Mouse (Mus musculus) hindbrain, embryonic 15.5 days (tissue): ENCODE measurements around the gene Mrm1. TPM values are rescaled to one million over a fixed set of nuclear protein-coding genes. Genes with fewer than 3 reads are reported as not detected.
A peak's percentile ranks its signal among the peaks of the same experiment; 100 is the strongest.

Experiments used
- ATAC-seq: fragments of 200-750 bp; cut with Nextera tagmentation; 2 replicates; pipeline ENCODE4 v1.8.0; 2017; ENCODE audit warnings: low read depth, moderate number of reproducible peaks, moderate TSS enrichment; ENCODE audit not compliant: low FRiP score
- H3K27ac ChIP-seq: fragments of 300-500 bp; sonication (generic); replicated peaks from 2 replicates; pipeline ENCODE4 v1.5.1; 2015; ENCODE audit warnings: mild to moderate bottlenecking, inconsistent platforms
- H3K27me3 ChIP-seq: fragments of 300-500 bp; sonication (generic); 2 replicates; pipeline ENCODE4 v1.6.1; 2015; ENCODE audit warnings: control low read depth, inconsistent platforms
- H3K36me3 ChIP-seq: fragments of 300-500 bp; sonication (generic); 2 replicates; pipeline ENCODE4 v1.6.1; 2015; ENCODE audit warnings: control low read depth, inconsistent platforms
- H3K4me1 ChIP-seq: fragments of 300-500 bp; sonication (generic); replicated peaks from 2 replicates; pipeline ENCODE4 v1.6.1; 2015; ENCODE audit warnings: control low read depth, inconsistent platforms
- H3K4me2 ChIP-seq: fragments of 300-500 bp; sonication (generic); 2 replicates; pipeline ENCODE4 v1.6.1; 2015; ENCODE audit warnings: moderate library complexity, mild to moderate bottlenecking, inconsistent platforms
- H3K4me3 ChIP-seq: fragments of 300-500 bp; sonication (generic); 2 replicates; pipeline ENCODE4 v1.5.1; 2015; ENCODE audit warnings: mild to moderate bottlenecking, inconsistent platforms
- H3K9ac ChIP-seq: fragments of 300-500 bp; sonication (generic); 2 replicates; pipeline ENCODE4 v1.6.1; 2015; ENCODE audit warnings: inconsistent platforms
- H3K9me3 ChIP-seq: fragments of 300-500 bp; sonication (generic); 2 replicates; pipeline ENCODE4 v1.6.1; 2016; ENCODE audit warnings: control low read depth, inconsistent platforms
- WGBS: fragments of 180-500 bp; shearing (Covaris S2); methylation state at CpG from one replicate; pipeline ENCODE4 v1.1.7; 2015; 5-methylcytosine and 5-hydroxymethylcytosine counted together
- polyA plus RNA-seq: library from polyadenylated mRNA; unstranded; fragments of >200 nt; fragmentation: Nextera tagmentation; extraction: Ambion mirVana; gene quantifications from 2 replicates; pipeline ENCODE4 v1.2.1, GENCODE M21; 2015

Gene Mrm1
- polyA plus RNA-seq, 1 experiment from 2014 or later, result 20.0 TPM

DNA sequence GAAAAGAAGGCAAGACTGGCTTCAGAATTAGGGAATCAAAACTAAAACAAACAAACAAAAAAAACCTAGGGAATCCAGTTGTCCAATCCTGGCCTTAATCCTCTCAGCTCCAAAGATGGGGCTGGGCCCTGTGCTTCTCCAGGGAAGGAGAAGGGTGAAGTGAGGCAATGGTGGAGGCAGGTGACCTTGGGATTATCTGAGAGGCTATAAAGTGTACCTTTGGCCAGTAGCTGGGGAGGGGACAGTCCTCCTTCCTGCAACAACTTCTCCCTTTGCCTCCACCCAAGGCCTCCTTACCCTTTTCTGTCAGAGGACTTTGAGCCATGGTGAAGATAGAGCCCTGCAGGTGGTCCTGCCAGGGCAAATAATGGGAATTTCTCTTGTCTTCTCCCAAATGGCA is 8.2 kb upstream of the Mrm1 start:
- H3K27me3 ChIP-seq, result no peaks in the 10 kb centered on the region
- H3K9ac ChIP-seq, result no peak overlapping the region
- peaks cover 27% of the 10 kb centered on the region for H3K4me1 ChIP-seq
- H3K4me2 ChIP-seq, result no peak overlapping the region
- no peak overlapping the region for H3K27ac ChIP-seq
- peaks cover 13% of the 10 kb centered on the region for H3K36me3 ChIP-seq
- H3K4me3 ChIP-seq, result no peak overlapping the region
- no peak for ATAC-seq
- H3K9me3 ChIP-seq, result no peaks in the 10 kb centered on the region

DNA sequence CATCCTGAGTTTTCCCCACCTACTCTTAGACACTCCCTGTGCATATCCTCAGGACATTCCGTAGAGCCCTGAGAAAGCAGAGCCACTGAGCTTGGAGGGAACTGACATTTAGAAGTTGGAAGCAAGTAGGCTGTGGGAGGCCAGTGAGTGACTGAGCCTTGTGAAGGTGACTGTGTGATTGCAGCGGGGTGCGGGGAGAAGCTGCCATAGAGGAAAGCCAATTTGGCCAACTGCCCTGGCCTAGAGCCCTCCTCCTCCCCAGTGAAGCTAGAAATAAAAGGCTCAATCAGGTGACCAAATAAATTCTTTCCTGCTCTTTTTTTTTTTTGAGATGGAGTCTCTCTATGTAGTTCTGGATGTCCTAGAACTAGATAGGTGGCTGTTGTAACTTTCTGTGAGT is 6.9 kb upstream of the Mrm1 start:
- H3K27me3 ChIP-seq, result no peaks in the 10 kb centered on the region
- no peak for ATAC-seq
- WGBS, result 61% methylated on average over 3 of the region's 3 CpGs

DNA sequence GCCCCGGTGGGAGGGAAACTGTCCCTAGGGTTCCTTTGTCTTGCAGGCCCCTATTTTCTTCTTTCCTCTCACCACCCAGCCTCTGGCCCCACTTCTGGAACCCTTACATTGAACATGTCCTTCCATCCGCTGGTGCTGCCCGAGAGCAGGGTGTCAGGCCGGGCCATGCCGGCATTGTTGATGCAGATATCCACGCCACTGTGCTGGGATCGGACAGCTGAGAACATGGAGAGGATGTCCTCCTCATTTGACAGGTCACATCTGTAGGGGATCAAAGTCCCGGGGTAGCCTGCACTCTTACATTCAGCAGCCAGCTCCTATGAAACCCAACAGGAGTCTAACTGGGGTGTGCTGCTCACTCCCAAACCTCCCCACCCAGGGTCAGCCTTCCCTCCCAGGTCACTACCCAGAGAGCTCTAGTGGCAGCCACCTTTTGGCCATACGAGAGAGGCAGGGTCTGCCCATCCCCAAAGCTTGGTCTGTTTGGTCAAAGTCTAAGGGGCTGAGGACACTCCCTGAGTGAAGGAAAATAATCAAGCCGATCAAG is 6.0 kb upstream of the Mrm1 start:
- H3K36me3 ChIP-seq, result peaks cover 4% of the 10 kb centered on the region; the same call in 1 of the 2 replicates
- H3K4me1 ChIP-seq, result peaks cover 27% of the 10 kb centered on the region
- no peaks in the 10 kb centered on the region for H3K9me3 ChIP-seq
- WGBS, result 89% methylated on average over 10 of the region's 10 CpGs
- no peak overlapping the region for H3K9ac ChIP-seq
- ATAC-seq, result no peak
- H3K27me3 ChIP-seq, result no peaks in the 10 kb centered on the region
- no peak overlapping the region for H3K27ac ChIP-seq
- no peak overlapping the region for H3K4me3 ChIP-seq
- H3K4me2 ChIP-seq, result no peak overlapping the region

More for the DNA sequence above, 6.9 kb upstream of the Mrm1 start:
- Histone ChIP-seq H3K4me3 (no peak overlapping the region), H3K27ac (no peak overlapping the region), H3K9ac (no peak overlapping the region), H3K4me2 (no peak overlapping the region), H3K4me1 (peaks cover 27% of the 10 kb centered on the region), H3K9me3 (no peaks in the 10 kb centered on the region), H3K36me3 (peaks cover 4% of the 10 kb centered on the region; the same call in 1 of the 2 replicates)

DNA sequence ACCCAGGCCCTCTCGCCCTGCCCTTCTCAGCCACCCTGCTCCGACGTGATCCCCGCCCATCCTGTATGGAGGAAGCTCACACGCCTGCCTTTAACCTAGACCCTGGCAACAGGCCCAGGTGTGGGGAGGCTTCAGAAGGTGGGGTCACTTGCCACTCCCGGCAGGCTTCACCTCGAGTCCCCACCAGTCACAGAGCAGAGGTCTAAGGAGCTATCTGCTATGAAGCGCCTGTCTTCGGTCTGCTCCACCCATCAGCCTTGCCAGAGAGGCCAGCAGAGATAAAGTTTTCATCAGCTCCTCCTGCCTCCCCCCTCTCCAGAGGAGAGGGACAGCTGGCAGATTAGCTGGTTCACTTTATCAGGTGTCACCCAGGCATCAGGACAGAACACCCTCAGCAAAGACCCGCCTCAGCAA is 4.2 kb upstream of the Mrm1 start:
- H3K9me3 ChIP-seq, result no peaks in the 10 kb centered on the region
- no peak for ATAC-seq
- WGBS, result 77% methylated on average over 10 of the region's 10 CpGs
- no peaks in the 10 kb centered on the region for H3K27me3 ChIP-seq
- no peak overlapping the region for H3K9ac ChIP-seq
- H3K27ac ChIP-seq, result no peak overlapping the region
- H3K4me3 ChIP-seq, result no peak overlapping the region
- no peaks in the 10 kb centered on the region for H3K36me3 ChIP-seq
- H3K4me2 ChIP-seq, result no peak overlapping the region
- peaks cover 30% of the 10 kb centered on the region for H3K4me1 ChIP-seq

DNA sequence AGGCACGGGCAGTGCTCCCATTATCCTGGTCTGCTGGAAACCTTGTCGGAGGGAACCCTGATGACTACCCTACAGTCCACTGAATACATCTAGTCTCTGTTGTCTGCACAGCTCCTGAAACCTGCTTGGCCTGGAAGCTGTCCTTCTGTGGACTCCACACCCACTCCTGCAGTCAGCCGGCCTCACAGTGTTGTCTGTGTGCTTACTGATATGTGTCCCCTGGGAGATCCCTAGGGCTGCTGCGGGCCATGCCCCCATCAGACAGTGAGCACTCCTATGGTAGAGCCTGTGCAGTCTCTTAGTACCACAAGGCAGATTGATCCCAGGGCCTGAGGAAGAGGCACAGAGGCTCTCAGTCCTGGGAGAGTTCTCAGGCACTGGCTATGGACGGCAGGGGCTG is 3.2 kb upstream of the Mrm1 start:
- H3K27ac ChIP-seq, result no peak overlapping the region
- H3K36me3 ChIP-seq, result no peaks in the 10 kb centered on the region
- H3K4me3 ChIP-seq, result no peak overlapping the region
- no peaks in the 10 kb centered on the region for H3K9me3 ChIP-seq
- no peaks in the 10 kb centered on the region for H3K27me3 ChIP-seq
- H3K4me1 ChIP-seq, result peaks cover 24% of the 10 kb centered on the region
- 81% methylated on average over 5 of the region's 5 CpGs for WGBS
- ATAC-seq, result no peak
- no peak overlapping the region for H3K4me2 ChIP-seq
- H3K9ac ChIP-seq, result no peak overlapping the region

DNA sequence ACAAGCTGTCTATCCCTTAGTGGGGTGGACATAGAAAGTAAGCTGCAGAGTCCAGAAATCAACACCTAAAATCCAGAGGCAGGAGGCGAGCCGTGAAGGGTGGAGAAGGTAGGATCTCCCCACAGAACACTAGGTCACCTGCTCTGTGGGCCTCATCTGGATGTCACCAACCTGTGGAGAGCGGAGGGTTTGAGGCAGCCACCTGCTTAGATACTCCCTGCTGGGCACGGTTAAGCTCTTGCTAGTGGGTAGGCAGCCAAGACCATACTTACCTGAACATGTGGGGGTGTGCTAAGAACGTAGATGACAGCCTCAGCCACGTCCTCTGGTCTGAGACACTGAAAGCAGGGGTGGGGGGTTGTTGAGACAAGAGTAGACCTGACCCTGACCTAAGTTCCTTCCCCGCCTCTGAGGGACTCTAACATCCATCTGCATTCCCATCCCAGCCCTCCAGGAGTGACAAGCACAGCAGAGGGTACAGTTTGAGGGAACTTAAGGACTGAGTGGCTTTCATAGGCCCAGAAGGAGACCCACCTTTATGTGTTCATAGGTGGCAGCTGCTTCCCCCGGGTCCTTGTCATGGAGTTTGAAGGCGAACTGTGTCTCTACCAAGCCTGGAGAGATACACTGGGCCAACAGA is 1.9 kb upstream of the Mrm1 start:
- Histone ChIP-seq H3K9ac (no peak overlapping the region), H3K9me3 (no peaks in the 10 kb centered on the region), H3K4me1 (peaks cover 20% of the 10 kb centered on the region), H3K27me3 (no peaks in the 10 kb centered on the region), H3K4me2 (no peak overlapping the region), H3K36me3 (no peaks in the 10 kb centered on the region), H3K27ac (no peak overlapping the region), H3K4me3 (no peak overlapping the region)
- no peak for ATAC-seq
- 89% methylated on average over 9 of the region's 9 CpGs for WGBS

DNA sequence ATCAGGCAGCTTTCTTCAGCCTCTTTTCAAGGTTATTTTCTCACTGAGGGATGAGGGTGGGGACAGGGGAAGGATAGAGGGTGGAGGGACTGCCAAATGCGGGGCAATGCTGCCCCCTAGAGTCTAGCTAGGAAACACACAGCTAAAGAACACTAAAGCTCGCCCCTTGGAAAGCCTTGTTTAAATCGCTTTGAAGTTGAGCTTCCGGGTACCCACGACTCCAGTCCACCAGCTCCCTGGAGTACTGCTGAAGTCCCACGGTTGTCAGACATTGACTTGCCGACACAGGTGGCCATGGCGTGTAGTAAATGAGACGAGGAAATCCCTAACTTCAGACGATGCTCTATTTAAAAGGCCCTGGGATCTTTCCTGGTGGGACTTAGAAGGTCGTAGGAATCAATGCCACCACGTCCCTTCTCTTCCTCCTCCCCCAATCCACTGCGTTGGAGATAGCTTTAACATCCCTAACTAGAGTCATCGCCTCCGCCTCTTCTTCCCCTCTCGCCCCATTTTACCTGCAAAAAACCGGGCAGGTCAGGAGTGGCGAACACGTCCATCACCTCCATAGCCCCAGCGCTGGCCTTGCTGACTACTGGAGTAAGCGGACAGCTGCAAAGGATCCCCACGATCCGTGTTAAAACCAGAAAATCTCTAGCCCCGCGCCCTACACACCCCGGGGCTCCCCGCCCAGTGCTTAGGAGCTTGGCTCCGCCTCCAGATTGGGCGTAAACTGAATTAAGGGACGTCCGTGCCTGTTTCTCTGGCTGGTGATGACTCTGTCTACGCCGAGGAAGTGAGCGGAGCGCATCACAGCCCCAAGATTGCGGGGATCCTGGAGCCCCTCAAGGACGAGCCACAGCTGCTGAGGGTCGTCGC is 992 bp downstream of the Mrm1 start:
- whole genome bisulfite sequencing, result under 1% methylated on average over 39 of the region's 39 CpGs
- Histone ChIP-seq H3K4me1 (peaks cover 16% of the 10 kb centered on the region), H3K4me2 (peak overlapping the region; percentile 95), H3K4me3 (peak overlapping the region; percentile 76), H3K9ac (peak overlapping the region; percentile 76), H3K27me3 (no peaks in the 10 kb centered on the region), H3K36me3 (no peaks in the 10 kb centered on the region), H3K27ac (peak overlapping the region; percentile 76), H3K9me3 (no peaks in the 10 kb centered on the region)
- ATAC-seq, result peak; percentile 47

DNA sequence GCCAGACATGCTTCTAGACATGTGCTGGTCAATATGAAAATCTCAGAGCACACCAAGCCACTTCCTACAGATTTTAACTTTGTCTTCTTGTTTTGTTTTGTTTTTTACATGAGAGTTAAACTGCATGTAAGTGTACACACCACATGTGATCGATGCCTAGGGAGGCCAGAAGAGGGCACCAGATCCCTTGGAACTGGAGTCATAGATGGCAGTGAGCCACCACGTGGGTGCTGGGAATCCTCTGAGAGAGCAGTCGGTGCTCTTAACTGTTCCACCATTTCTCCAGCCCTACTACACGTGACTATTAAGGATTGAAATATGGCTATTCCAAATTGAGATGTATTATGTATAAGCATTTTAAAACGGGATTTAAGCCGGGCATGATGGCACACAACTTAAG is 2.0 kb downstream of the Mrm1 start:
- H3K9me3 ChIP-seq, result no peaks in the 10 kb centered on the region
- H3K4me1 ChIP-seq, result peaks cover 16% of the 10 kb centered on the region
- H3K27me3 ChIP-seq, result no peaks in the 10 kb centered on the region
- no peak overlapping the region for H3K27ac ChIP-seq
- H3K9ac ChIP-seq, result no peak overlapping the region
- no peak overlapping the region for H3K4me2 ChIP-seq
- 83% methylated on average over 6 of the region's 6 CpGs for WGBS
- no peaks in the 10 kb centered on the region for H3K36me3 ChIP-seq
- H3K4me3 ChIP-seq, result no peak overlapping the region
- no peak for ATAC-seq

DNA sequence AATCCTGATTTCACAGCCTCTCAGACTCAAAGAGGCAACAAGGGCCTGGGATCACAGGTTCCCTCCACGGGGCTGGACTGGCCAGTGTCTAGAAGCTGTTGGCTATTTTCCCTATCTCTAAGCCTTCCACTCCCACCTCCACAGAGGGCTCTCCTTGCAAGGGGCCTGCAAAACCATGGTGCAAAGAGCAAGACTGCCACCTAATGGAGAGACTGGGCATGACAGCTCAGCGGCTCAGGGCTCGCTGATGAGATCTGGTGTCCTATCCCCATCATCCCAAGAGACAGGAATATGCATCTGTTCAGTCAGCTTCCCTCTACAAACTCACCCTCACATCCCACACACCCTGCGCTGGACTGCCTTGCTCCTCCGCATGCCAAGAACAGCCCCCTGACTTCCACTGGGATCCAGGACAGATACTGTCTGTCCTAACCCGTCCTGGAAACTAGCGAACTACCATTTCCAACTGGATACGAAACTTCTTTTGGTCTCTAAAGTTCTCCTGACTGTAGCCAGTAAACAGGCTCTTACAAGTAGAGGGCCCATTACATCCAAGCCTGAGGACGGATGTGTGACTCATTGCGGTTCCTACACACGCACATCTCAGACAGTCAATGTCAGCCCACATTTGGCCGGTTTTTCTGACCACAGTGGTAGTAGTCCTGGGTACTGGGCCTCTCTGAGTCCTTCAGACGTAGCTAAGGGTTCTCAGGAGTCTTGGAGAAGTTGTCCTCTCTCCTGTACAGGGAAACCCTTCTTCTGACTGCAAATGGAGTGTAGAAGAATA is 5.4 kb downstream of the Mrm1 start:
- Histone ChIP-seq H3K36me3 (no peaks in the 10 kb centered on the region), H3K4me1 (peaks cover 9% of the 10 kb centered on the region), H3K4me2 (no peak overlapping the region), H3K9me3 (no peaks in the 10 kb centered on the region), H3K4me3 (no peak overlapping the region), H3K9ac (no peak overlapping the region), H3K27ac (no peak overlapping the region), H3K27me3 (no peaks in the 10 kb centered on the region)
- 56% methylated on average over 13 of the region's 13 CpGs for WGBS
- peak; percentile 49; the same call in 1 of the 2 replicates for ATAC-seq

DNA sequence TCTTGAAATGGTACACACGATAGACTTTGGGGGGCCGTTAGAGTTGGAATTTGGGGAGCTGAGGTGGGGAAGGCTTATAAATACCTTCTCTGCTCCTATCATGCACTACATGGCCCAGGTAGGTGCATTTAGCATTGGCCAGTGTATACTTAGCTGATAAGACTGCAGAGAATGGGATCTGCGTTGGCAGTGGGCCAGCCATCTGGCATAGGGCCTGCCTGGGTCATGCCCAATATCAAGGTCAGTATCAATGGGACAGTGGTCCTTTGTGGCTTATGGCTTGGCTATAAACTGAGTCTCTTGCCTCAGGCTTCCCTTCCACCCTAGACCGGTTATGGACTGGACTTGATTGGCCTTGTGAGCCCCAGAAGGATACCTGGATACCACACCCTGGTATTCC is 14.9 kb downstream of the Mrm1 start:
- H3K27ac ChIP-seq, result no peak overlapping the region
- H3K4me1 ChIP-seq, result no peaks in the 10 kb centered on the region
- H3K4me3 ChIP-seq, result no peak overlapping the region
- no peaks in the 10 kb centered on the region for H3K36me3 ChIP-seq
- WGBS, result 95% methylated on average over 4 of the region's 4 CpGs
- no peaks in the 10 kb centered on the region for H3K27me3 ChIP-seq
- H3K4me2 ChIP-seq, result no peak overlapping the region
- no peak overlapping the region for H3K9ac ChIP-seq
- no peaks in the 10 kb centered on the region for H3K9me3 ChIP-seq
- ATAC-seq, result no peak

DNA sequence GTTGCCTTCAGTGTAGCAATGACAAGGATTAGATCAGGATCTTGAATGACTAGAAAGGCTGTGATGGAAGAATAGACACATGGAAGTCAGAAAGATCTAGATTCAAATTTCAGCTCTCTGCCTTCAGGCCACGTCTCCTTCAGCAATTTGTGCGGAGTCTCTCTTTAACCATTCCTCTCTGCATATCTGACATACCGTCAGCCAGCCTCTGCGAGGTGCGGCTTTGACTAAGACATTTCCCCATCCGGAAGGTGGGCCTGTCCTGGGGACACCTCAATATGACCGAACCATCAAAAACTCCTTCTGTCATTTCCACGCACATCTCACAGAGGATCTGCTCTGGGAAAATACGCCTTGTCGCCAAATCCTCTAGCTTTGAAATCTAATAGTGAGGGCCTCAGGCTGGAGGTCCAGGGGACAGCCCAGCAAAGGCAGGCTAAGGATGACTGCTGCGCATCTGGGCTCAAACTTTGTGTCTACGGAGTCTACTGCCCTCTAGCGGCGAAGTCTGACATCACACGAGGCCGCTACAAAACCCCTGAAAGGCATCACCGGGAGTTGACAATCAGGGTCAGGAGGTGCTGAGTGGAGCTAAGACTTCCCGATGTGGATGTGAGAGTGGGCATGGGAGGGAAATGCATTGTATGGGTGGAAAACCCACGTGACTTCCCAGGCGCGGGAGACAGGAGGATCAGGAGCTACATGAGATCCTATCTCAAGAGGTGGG is 21.5 kb downstream of the Mrm1 start:
- Histone ChIP-seq H3K9ac (no peak overlapping the region), H3K4me2 (no peak overlapping the region), H3K4me1 (peaks cover 19% of the 10 kb centered on the region), H3K27ac (no peak overlapping the region), H3K9me3 (no peaks in the 10 kb centered on the region), H3K27me3 (no peaks in the 10 kb centered on the region), H3K4me3 (no peak overlapping the region), H3K36me3 (no peaks in the 10 kb centered on the region)
- ATAC-seq, result no peak
- WGBS, result 20% methylated on average over 21 of the region's 21 CpGs
